Mouse (Mus musculus) ovary, adult 18-20 months (tissue): Measurements from ENCODE around the gene Fkbp14.

Source experiments
- DNase-seq: peaks from one replicate; pipeline ENCODE4 v3.0.0; 2022; ENCODE audit warnings: low spot score, mixed read lengths

The Fkbp14 gene

DNA sequence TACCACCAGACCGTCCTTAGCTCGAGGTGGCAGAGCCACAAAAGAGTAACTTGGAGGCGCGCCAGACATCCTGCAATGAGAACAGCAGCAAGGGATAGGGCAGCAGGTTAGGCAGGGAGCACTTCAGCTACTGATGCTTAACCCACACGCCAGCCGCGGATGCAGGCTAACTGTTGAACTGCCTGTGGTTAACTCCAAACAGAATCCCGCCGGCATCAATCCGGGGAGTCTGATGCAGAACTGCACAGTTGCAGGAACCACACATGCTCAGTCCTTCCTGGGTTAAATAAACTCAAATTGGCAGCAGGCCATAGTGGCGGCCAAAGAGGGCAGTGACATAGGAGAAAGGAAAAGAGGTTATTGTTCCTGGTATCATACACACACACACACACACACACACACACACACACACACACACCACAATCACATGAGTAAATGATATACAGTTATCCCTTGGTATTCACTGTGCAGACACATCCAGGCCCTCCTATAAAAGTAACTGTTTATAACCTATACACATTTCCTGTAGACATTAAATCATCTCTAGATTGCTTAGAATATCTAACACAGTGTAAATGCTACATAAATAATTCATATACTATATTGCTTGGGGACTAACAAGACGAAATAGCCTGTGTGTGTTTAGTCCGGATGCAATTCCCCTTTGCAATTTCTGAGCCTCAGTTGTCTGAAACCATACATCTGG is 48.6 kb downstream of the Fkbp14 start:
- DNase-seq = no peak

DNA sequence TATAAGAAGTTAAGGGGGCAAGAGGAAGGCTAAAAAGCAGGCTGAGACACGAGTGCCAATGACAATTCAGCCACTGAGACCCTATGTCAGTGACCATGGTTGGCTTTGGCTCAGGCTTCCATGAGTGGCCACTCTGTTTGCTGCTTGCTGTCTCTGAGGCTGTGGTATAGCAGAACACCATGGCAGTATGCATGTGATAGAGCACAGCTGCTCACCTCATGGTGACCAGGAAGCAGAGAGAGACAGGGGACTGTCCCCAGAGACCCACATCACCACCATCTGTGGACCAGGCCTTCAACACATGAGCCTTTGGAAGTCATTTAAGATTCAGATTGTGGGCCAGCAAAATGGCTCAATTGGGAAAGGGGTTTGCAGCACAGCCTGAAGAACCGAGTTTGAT is 53.5 kb downstream of the Fkbp14 start:
- no peak for DNase-seq

DNA sequence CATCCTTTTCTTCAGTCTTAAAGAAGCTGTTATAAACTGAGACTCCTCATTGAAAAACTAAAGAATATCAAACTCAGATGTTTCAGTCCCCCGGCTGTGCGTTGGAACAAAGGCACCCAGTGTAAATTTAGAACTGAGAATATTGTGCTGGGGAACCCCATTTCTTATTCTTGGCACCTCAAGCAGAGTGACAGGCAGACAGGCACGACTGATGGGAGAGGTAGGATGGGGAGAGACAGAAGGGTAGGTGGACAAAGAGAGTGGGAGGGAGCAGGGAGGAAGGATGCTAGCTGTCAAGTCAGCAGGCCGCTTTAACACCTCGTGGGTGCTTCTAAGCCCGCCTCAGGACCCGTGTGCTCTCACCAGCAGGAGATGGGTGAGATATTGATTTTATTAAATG is 54.3 kb downstream of the Fkbp14 start:
- no peak for DNase-seq

DNA sequence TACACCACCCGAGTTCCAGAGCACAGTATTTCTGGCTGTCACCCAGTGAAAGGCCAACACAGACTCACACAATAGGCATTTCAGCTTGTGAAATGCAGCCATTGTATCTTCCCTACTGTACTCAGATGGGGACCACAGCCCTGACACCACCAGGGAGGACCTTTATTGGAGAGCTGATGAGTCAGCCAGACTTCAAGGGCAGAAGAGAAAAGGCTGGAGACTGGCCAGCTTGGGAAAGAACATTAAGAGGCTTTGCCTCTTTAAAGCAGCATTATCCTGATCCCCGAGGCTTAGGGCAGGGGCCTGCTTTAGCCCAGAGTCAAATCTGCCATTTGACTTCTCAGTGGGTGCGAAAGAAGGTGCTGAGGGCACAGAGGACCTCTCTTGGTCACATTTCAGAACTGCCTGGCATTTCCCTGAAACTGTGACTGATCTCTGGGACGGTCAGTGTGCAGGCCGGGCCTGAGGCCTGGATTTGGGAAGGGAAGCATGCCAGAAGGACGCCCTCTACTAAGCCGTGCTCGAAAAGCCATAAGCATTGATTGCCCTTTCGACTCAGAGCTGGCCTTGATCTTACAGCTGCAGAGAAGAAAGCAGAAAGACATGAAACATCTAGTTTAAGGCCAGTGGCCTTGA is 56.7 kb downstream of the Fkbp14 start:
- DNase-seq = peak; percentile 73

DNA sequence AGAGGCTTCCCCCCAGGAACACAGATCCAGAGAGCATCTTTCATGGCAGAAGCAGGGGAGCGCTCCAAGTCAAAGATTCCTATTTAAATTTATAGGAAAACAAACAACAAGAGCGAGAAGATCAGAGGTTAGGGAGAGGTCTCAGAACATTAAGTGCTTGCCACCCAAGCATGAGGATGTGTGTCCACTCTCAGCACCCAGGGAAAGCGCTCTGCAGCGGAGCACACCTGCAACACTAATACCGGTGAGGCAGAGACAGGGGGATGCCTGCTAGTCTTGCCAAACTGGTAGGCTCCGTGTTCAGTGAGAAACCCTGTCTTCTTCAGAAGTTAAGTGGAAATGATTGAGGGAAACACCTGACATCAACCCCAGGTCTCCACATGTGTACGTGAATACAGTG is 57.7 kb downstream of the Fkbp14 start:
- DNase-seq = no peak

DNA sequence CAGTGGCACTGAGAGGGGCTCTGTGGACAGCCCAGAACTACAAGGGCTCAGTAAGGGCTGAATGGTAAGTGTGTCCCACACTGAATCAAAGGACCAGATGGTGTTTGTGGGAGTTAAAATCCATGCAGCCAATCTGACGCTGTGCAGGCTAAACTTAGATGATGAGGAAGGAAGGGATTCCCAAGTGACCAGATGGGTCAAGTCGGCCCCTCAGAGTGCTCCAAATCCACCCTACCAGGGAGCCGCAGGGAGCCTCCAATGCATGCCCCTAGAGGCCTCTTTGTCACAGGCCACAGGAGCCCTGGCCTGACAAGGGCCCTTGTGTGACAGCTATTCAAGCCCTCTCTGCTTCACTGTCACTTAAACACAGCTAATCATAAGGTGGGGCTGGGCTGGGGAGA is 58.3 kb downstream of the Fkbp14 start:
- no peak for DNase-seq

DNA sequence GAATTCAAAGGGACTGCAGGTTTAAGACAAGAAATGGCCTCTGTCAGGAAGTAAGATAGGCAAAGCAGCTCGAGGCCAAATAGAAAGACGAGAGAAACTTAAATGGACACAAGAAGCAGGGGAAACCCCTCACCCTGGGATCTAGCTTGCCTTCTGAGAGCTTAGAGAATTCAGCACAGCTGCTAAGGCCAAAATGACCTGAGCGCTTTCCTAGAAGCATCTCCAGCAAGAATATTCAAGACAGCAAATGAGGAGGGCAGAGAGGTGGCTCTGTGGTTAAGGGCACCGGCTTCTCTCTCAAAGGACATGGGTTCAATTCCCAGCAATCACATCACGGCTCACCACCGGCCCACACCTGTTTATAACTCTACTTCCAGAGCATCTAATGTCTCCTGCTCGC is 60.1 kb downstream of the Fkbp14 start:
- DNase-seq = no peak

DNA sequence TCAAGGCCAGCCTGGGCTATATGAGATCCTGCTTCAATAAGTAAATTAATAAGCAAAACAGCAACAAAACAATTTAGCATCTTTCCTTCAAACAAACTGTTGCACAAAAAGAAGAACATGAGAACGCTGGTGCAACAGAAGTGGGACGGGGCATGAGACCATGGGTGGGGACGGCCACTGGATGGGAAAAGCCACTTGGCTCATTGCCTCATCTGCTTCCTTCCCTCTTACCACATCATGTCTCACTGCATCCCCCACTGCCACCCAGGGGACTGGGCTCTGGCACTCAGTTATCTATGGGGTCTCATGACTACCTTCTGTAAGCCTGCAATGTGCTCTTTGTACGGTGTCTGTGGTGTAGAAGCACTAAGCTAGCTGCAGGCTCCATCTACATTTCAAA is 61.6 kb downstream of the Fkbp14 start:
- no peak for DNase-seq

DNA sequence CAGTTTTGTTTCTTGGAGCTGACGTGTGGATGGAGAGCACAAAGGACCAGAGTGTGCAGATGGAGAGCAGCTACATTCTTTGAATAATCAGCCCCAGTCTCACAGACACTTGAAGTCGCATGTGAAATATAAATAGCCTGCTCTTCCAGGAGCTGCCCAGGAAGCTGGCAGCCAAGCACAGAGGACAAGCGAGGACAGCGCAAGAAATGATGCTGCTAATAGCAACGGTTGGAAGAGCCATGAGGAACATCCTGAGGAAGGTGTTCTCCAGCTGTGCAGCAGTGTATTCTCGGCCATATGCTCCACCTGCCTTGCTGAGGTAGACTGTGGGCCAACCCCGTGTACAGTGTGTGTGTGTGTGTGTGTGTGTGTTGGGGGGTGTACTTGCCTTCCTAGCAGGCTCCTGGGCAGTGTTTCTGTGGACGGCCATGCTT is 66.0 kb downstream of the Fkbp14 start:
- no peak for DNase-seq

DNA sequence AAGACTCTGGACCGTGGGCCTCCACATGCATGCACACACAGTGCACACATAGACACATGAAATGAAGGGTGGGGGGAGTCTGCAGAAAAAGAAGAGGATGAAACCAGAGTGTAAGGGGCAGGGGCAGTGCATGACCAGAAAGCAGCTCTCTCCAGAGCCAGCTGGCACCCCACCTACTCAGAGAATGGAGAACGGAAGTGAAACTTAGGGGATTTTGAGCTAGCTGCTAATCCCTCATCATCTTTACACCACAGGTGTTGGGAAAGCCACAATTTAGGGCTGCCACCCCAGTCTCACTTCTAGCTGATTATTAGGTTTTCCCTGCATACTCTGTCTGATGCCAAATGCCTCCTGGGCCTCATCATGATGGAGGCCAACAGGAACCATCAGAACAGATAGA is 66.9 kb downstream of the Fkbp14 start:
- DNase-seq = no peak

DNA sequence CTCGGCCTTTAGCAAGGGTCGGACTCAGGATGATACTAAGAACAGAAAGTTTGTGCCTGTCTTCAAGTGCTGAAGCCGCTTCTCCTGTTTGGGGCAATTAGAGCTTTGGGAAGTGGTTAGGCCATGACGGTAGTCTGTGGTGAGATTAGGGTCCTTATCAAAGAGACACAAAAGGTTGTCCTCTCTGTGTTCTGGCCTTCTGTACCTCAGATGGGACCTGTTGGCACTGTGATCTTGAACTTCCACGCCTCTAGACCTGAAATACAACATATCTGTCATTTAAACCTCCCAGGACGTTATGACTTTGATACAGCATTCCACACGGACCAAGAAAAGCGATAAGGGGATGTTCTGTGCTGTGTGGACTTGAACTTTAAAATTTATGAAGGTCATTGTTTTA is 68.4 kb downstream of the Fkbp14 start:
- DNase-seq = no peak
